Mouse (Mus musculus) neural tube, embryonic 15.5 days (tissue): ENCODE data around the gene Spaar. TPM values are rescaled to one million over a fixed set of nuclear protein-coding genes. Genes with fewer than 3 reads are reported as not detected.

ENCODE experiments used
- ATAC-seq: fragments of 200-750 bp; cut with Nextera tagmentation; 2 replicates; pipeline ENCODE4 v1.8.0; 2017; ENCODE audit warnings: mild to moderate bottlenecking, moderate TSS enrichment, moderate library complexity; ENCODE audit not compliant: low FRiP score
- H3K27ac ChIP-seq: fragments of 300-500 bp; sonication (generic); replicated peaks from 2 replicates; pipeline ENCODE4 v1.5.1; 2015; ENCODE audit warnings: mild to moderate bottlenecking, inconsistent platforms
- H3K27me3 ChIP-seq: fragments of 300-500 bp; sonication (generic); replicated peaks from 2 replicates; pipeline ENCODE4 v1.6.1; 2015; ENCODE audit warnings: inconsistent platforms
- H3K36me3 ChIP-seq: fragments of 300-500 bp; sonication (generic); 2 replicates; pipeline ENCODE4 v1.6.1; 2015; ENCODE audit warnings: inconsistent platforms
- H3K4me1 ChIP-seq: fragments of 300-500 bp; sonication (generic); 2 replicates; pipeline ENCODE4 v1.6.1; 2015; ENCODE audit warnings: inconsistent platforms
- H3K4me2 ChIP-seq: fragments of 300-500 bp; sonication (generic); 2 replicates; pipeline ENCODE4 v1.6.1; 2015; ENCODE audit warnings: inconsistent platforms, mild to moderate bottlenecking, moderate library complexity
- H3K4me3 ChIP-seq: fragments of 300-500 bp; sonication (generic); replicated peaks from 2 replicates; pipeline ENCODE4 v1.5.1; 2015; ENCODE audit warnings: mild to moderate bottlenecking, inconsistent platforms
- H3K9ac ChIP-seq: fragments of 300-500 bp; sonication (generic); replicated peaks from 2 replicates; pipeline ENCODE4 v1.6.1; 2015; ENCODE audit warnings: mild to moderate bottlenecking, inconsistent platforms
- H3K9me3 ChIP-seq: fragments of 300-500 bp; sonication (generic); replicated peaks from 2 replicates; pipeline ENCODE4 v1.6.1; 2016; ENCODE audit warnings: inconsistent platforms
- WGBS: fragments of 180-500 bp; shearing (Covaris S2); methylation state at CpG from one replicate; pipeline ENCODE4 v1.1.7; 2015; ENCODE audit warnings: mixed read lengths; 5-methylcytosine and 5-hydroxymethylcytosine counted together
- polyA plus RNA-seq: library from polyadenylated mRNA; unstranded; fragments of >200 nt; fragmentation: Nextera tagmentation; extraction: Ambion mirVana; gene quantifications from 2 replicates; pipeline ENCODE4 v1.2.1, GENCODE M21; 2015

Gene Spaar
- polyA plus RNA-seq, 1 experiment from 2014 or later = 0.06 TPM

DNA sequence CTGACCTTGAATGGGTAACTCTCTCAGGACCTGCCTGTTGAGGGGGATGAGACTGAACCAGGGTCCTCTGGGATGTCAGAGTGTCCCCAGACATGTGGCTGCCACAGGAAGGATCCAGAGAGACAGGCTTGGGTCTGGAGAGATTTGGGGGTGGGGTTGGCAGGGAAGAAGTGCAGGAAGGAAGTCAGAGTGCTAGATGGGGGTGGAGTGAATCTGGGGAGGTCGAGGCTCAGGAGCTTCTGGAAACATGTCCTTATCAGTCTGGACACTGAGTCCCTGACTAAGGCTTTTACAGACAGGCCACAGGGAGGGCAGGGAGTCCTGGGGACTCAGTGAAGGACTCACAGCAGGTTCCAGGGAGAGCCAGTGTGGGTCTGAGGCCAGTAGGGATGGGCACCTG, 2.3 kb downstream of the Spaar start:
- H3K4me1 ChIP-seq = no peaks in the 10 kb centered on the region
- ATAC-seq = no peak
- WGBS = 50% methylated on average over 1 of the region's 1 CpGs

DNA sequence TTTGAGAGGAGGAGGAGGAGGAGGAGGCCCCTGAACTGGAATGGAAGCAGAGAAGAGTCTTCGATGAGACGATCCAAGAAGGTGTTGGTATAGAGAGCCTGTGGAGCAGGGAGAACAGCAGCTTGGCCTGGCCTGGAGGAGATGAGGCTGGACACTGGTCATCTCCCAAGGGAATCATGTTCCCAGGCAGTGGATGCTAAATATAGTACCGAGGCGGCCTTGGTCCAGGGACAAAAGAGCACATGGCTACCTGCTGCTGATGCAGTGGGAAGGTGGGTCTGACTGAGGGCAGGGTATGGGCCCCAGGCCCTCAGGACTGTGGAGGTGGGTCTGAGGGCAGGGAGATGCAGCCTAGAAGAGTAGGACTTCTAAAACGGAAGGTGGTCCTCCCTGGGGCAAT, 3.4 kb downstream of the Spaar start:
- Histone ChIP-seq H3K9ac (no peak overlapping the region), H3K4me3 (no peak overlapping the region), H3K4me2 (no peak overlapping the region), H3K4me1 (no peaks in the 10 kb centered on the region), H3K36me3 (no peaks in the 10 kb centered on the region), H3K27me3 (no peaks in the 10 kb centered on the region), H3K27ac (no peak overlapping the region), H3K9me3 (no peaks in the 10 kb centered on the region)
- no peak for ATAC-seq
- 89% methylated on average over 5 of the region's 5 CpGs for WGBS

More for the DNA sequence above, 2.3 kb downstream of the Spaar start:
- Histone ChIP-seq H3K36me3 (no peaks in the 10 kb centered on the region), H3K27me3 (no peaks in the 10 kb centered on the region), H3K4me2 (no peak overlapping the region), H3K4me3 (no peak overlapping the region), H3K27ac (no peak overlapping the region), H3K9me3 (no peaks in the 10 kb centered on the region), H3K9ac (no peak overlapping the region)

- no peaks in the 10 kb centered on the region for H3K36me3 ChIP-seq
- WGBS = 61% methylated on average over 6 of the region's 6 CpGs
- H3K4me2 ChIP-seq = no peak overlapping the region
- H3K4me3 ChIP-seq = no peak overlapping the region
- ATAC-seq = no peak
- H3K4me1 ChIP-seq = no peaks in the 10 kb centered on the region
- H3K27me3 ChIP-seq = no peaks in the 10 kb centered on the region
- H3K9ac ChIP-seq = no peak overlapping the region
- no peaks in the 10 kb centered on the region for H3K9me3 ChIP-seq
- H3K27ac ChIP-seq = no peak overlapping the region
Observed at GRCm38 (mm10) chr4:43737144-43737543, 7.3 kb downstream of the Spaar start.

GRCm38 (mm10) chr4:43738989-43739674, 9.3 kb downstream of the Spaar start:
- Histone ChIP-seq H3K4me1 (no peaks in the 10 kb centered on the region), H3K4me2 (no peak overlapping the region), H3K27ac (no peak overlapping the region), H3K27me3 (no peaks in the 10 kb centered on the region), H3K36me3 (no peaks in the 10 kb centered on the region), H3K4me3 (no peak overlapping the region), H3K9ac (no peak overlapping the region), H3K9me3 (no peaks in the 10 kb centered on the region)
- WGBS = 80% methylated on average over 8 of the region's 8 CpGs
- no peak for ATAC-seq

DNA sequence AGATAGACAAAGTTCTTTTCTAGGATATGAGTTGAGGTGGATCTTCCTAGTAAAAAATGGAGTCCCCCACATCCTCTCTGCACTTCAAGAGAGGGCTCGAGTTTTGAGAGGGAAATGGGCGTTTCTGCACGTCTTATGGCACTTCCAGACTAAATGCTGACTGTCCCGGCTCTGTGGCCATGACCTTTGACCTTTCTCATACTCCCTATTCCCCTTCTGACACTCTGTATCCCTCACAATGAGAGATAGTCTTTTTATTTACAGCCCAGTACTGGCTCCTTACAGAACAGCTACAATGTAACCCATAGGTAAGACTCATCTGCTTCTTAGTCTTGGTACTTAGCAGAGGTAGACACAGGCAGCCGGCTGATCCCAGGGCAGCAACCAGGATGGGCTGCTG, 11.7 kb downstream of the Spaar start:
- no peak overlapping the region for H3K4me3 ChIP-seq
- H3K9ac ChIP-seq = no peak overlapping the region
- H3K4me1 ChIP-seq = no peaks in the 10 kb centered on the region
- H3K9me3 ChIP-seq = no peaks in the 10 kb centered on the region
- ATAC-seq = no peak
- H3K36me3 ChIP-seq = no peaks in the 10 kb centered on the region
- H3K27me3 ChIP-seq = no peaks in the 10 kb centered on the region
- no peak overlapping the region for H3K27ac ChIP-seq
- WGBS = 70% methylated on average over 5 of the region's 5 CpGs
- H3K4me2 ChIP-seq = no peak overlapping the region

- Histone ChIP-seq H3K4me1 (no peaks in the 10 kb centered on the region), H3K4me3 (no peak overlapping the region), H3K9ac (no peak overlapping the region), H3K27ac (no peak overlapping the region), H3K36me3 (no peaks in the 10 kb centered on the region), H3K9me3 (no peaks in the 10 kb centered on the region), H3K4me2 (no peak overlapping the region), H3K27me3 (no peaks in the 10 kb centered on the region)
- no peak for ATAC-seq
- WGBS = 24% methylated on average over 4 of the region's 4 CpGs
Observed at GRCm38 (mm10) chr4:43742637-43743036, 12.8 kb downstream of the Spaar start.

DNA sequence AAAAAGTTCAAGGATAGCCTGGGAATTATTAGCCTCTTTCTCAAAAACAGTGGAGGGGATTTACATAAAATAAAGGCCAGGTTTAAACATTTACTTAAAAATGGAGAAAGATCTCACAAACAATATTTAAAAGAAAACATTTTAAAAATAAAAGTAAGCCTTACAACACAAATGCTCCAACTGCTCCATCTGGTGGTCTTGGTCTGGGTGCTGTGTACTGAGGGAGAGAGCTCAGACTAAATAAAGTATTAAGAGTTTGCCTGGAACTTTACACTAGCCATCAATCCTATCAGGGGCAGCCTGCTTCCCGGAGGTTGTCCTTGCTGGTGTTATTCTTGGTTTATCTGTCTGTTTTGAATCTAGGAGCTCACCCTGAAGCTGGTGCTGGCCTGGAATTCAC, 13.3 kb downstream of the Spaar start:
- no peak for ATAC-seq
- H3K9me3 ChIP-seq = no peaks in the 10 kb centered on the region

GRCm38 (mm10) chr4:43745187-43745586, 15.4 kb downstream of the Spaar start:
- H3K4me2 ChIP-seq = no peak overlapping the region
- no peaks in the 10 kb centered on the region for H3K9me3 ChIP-seq
- ATAC-seq = no peak
- H3K36me3 ChIP-seq = no peaks in the 10 kb centered on the region
- H3K4me1 ChIP-seq = no peaks in the 10 kb centered on the region
- no peak overlapping the region for H3K27ac ChIP-seq
- 18% methylated on average over 6 of the region's 6 CpGs for WGBS
- no peaks in the 10 kb centered on the region for H3K27me3 ChIP-seq
- no peak overlapping the region for H3K9ac ChIP-seq
- no peak overlapping the region for H3K4me3 ChIP-seq

More for the DNA sequence above, 13.3 kb downstream of the Spaar start:
- Histone ChIP-seq H3K27ac (no peak overlapping the region), H3K4me2 (no peak overlapping the region), H3K4me1 (no peaks in the 10 kb centered on the region), H3K36me3 (no peaks in the 10 kb centered on the region), H3K4me3 (no peak overlapping the region), H3K9ac (no peak overlapping the region), H3K27me3 (no peaks in the 10 kb centered on the region)
- 31% methylated on average over 1 of the region's 1 CpGs for WGBS

DNA sequence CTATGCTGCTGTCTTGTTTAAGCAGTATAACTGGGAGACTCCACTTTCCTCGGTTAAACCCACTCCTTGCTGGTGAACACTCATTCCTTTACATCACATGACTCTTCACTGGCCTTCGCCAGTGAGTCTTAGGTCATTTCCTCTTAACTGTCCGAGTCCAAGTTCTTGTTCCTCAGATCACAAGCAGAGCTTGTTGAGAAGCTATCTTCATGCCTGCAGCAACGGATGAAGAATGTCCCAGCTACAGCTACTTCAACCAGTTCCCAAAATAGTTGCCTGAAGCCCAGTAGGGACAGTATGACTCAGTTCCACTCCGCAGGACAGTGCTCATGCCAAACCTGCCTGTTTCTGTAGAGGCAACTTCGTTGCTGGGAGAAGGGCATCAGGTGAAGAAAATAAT, 27.4 kb downstream of the Spaar start:
- H3K27ac ChIP-seq = no peak overlapping the region

DNA sequence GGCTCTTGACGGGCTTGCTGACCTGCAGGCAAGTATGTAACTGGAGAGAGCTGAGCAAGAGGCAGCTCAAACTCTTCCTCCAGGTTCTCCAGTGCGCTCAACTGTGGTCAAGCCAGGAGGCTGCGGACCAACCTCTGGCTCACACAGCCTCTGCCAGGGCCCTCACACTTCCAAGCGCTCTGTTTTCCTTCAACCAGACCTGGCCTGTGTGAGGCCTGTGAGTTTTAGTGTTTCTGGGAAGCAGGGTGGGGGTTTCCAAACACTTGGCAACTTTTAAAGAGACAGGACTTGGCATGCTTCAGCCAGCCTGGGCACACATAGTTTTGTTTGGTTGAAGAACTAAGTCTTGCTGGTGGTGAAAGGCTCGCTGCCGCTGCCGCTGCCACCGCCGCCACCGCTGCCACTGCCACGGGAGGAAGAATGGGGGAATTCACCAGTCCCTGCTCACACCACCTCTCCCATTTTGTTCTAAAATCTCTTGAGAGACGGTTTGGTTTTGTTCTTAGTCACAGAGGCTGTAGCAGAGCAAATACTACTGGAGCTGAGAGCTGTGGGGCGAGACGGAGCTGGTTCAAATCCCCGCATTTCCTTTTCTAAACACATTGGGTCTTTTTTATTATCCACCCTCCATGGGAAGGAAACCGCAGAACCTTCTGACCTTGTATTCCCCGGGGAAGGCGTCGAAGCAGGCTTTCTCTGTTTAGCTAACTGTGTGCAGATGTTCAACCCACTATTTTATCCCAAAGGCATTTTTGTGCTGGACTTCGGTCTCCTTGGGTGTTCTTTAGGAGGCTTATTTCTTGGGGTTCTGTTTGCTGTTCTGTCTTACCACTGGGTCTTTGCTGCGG, 30.0 kb downstream of the Spaar start:
- WGBS = 87% methylated on average over 21 of the region's 21 CpGs
- Histone ChIP-seq H3K27me3 (no peaks in the 10 kb centered on the region), H3K9me3 (no peaks in the 10 kb centered on the region), H3K36me3 (no peaks in the 10 kb centered on the region), H3K9ac (no peak overlapping the region), H3K4me3 (no peak overlapping the region), H3K27ac (no peak overlapping the region), H3K4me1 (no peaks in the 10 kb centered on the region), H3K4me2 (no peak overlapping the region)
- no peak for ATAC-seq

More for the DNA sequence above, 27.4 kb downstream of the Spaar start:
- no peak overlapping the region for H3K4me2 ChIP-seq
- H3K4me1 ChIP-seq = no peaks in the 10 kb centered on the region
- no peaks in the 10 kb centered on the region for H3K9me3 ChIP-seq
- no peak overlapping the region for H3K4me3 ChIP-seq
- no peak overlapping the region for H3K9ac ChIP-seq
- H3K36me3 ChIP-seq = no peaks in the 10 kb centered on the region
- 83% methylated on average over 6 of the region's 6 CpGs for WGBS
- ATAC-seq = no peak
- no peaks in the 10 kb centered on the region for H3K27me3 ChIP-seq

GRCm38 (mm10) chr4:43760460-43760859, 30.6 kb downstream of the Spaar start:
- H3K4me2 ChIP-seq = no peak overlapping the region
- H3K4me3 ChIP-seq = no peak overlapping the region
- H3K27me3 ChIP-seq = no peaks in the 10 kb centered on the region
- H3K27ac ChIP-seq = no peak overlapping the region
- H3K9me3 ChIP-seq = no peaks in the 10 kb centered on the region
- no peaks in the 10 kb centered on the region for H3K4me1 ChIP-seq
- WGBS = 75% methylated on average over 10 of the region's 10 CpGs
- H3K36me3 ChIP-seq = no peaks in the 10 kb centered on the region
- H3K9ac ChIP-seq = no peak overlapping the region
- ATAC-seq = no peak

- H3K4me1 ChIP-seq = no peaks in the 10 kb centered on the region
- no peaks in the 10 kb centered on the region for H3K27me3 ChIP-seq
- H3K36me3 ChIP-seq = no peaks in the 10 kb centered on the region
- 75% methylated on average over 2 of the region's 2 CpGs for WGBS
- H3K9me3 ChIP-seq = no peaks in the 10 kb centered on the region
- H3K4me3 ChIP-seq = no peak overlapping the region
- no peak overlapping the region for H3K27ac ChIP-seq
- H3K4me2 ChIP-seq = no peak overlapping the region
- H3K9ac ChIP-seq = no peak overlapping the region
- no peak for ATAC-seq
Observed at GRCm38 (mm10) chr4:43761336-43761735, 31.5 kb downstream of the Spaar start.
